Mouse (Mus musculus) heart, embryonic 12.5 days (tissue): ENCODE data around the gene Suco. TPM values are rescaled to one million over a fixed set of nuclear protein-coding genes. Genes with fewer than 3 reads are reported as not detected.

Experiments
- ATAC-seq: fragments of 200-750 bp; cut with Nextera tagmentation; 2 replicates; pipeline ENCODE4 v1.8.0; 2017; ENCODE audit warnings: moderate TSS enrichment, moderate library complexity; ENCODE audit not compliant: insufficient number of reproducible peaks, low FRiP score
- H3K27ac ChIP-seq: fragments of 300-500 bp; sonication (generic); 2 replicates; pipeline ENCODE4 v1.5.1; 2016; ENCODE audit warnings: mild to moderate bottlenecking, moderate library complexity; ENCODE audit not compliant: poor library complexity, severe bottlenecking
- H3K27me3 ChIP-seq: fragments of 300-500 bp; sonication (generic); replicated peaks from 2 replicates; pipeline ENCODE4 v1.6.1; 2016; ENCODE audit warnings: mild to moderate bottlenecking, moderate library complexity
- H3K36me3 ChIP-seq: fragments of 300-500 bp; sonication (generic); 2 replicates; pipeline ENCODE4 v1.6.1; 2016; ENCODE audit warnings: mild to moderate bottlenecking, moderate library complexity
- H3K4me1 ChIP-seq: fragments of 300-500 bp; sonication (generic); replicated peaks from 2 replicates; pipeline ENCODE4 v1.6.1; 2016; ENCODE audit warnings: mild to moderate bottlenecking
- H3K4me2 ChIP-seq: fragments of 300-500 bp; sonication (generic); 2 replicates; pipeline ENCODE4 v1.6.1; 2016; ENCODE audit warnings: mild to moderate bottlenecking, moderate library complexity
- H3K4me3 ChIP-seq: fragments of 300-500 bp; sonication (generic); 2 replicates; pipeline ENCODE4 v1.5.1; 2016; ENCODE audit warnings: mild to moderate bottlenecking
- H3K9ac ChIP-seq: fragments of 300-500 bp; sonication (generic); 2 replicates; pipeline ENCODE4 v1.6.1; 2016; ENCODE audit warnings: mild to moderate bottlenecking, moderate library complexity
- H3K9me3 ChIP-seq: fragments of 300-500 bp; sonication (generic); replicated peaks from 2 replicates; pipeline ENCODE4 v1.6.1; 2016; ENCODE audit warnings: mild to moderate bottlenecking, moderate library complexity
- WGBS: fragments of 180-500 bp; shearing (Covaris S2); methylation state at CpG from one replicate; pipeline ENCODE4 v1.1.7; 2016; 5-methylcytosine and 5-hydroxymethylcytosine counted together
- polyA plus RNA-seq: library from polyadenylated mRNA; unstranded; fragments of >200 nt; fragmentation: Nextera tagmentation; extraction: Ambion mirVana; gene quantifications from 2 replicates; pipeline ENCODE4 v1.2.1, GENCODE M21; 2016

Gene Suco
- polyA plus RNA-seq, 1 experiment from 2014 or later = 26.2 TPM

- Histone ChIP-seq H3K36me3 (no peaks in the 10 kb centered on the region), H3K4me2 (no peak overlapping the region), H3K27ac (no peak overlapping the region), H3K9ac (no peak overlapping the region), H3K9me3 (no peaks in the 10 kb centered on the region), H3K4me1 (no peaks in the 10 kb centered on the region), H3K27me3 (no peaks in the 10 kb centered on the region), H3K4me3 (no peak overlapping the region)
- no peak for ATAC-seq
- WGBS = 68% methylated on average over 2 of the region's 2 CpGs
These were observed 93.8 kb downstream of the Suco start for GRCm38 (mm10) chr1:161782725-161783124.

- no peak for ATAC-seq
- Histone ChIP-seq H3K4me2 (no peak overlapping the region), H3K9ac (no peak overlapping the region), H3K36me3 (no peaks in the 10 kb centered on the region), H3K27me3 (no peaks in the 10 kb centered on the region), H3K4me3 (no peak overlapping the region), H3K4me1 (no peaks in the 10 kb centered on the region), H3K27ac (no peak overlapping the region), H3K9me3 (no peaks in the 10 kb centered on the region)
- 83% methylated on average over 5 of the region's 5 CpGs for WGBS
These were observed 94.9 kb downstream of the Suco start for GRCm38 (mm10) chr1:161781594-161781993.

- H3K27me3 ChIP-seq = no peaks in the 10 kb centered on the region
- H3K27ac ChIP-seq = no peak overlapping the region
- ATAC-seq = no peak
- H3K9me3 ChIP-seq = no peaks in the 10 kb centered on the region
- H3K4me2 ChIP-seq = no peak overlapping the region
- no peaks in the 10 kb centered on the region for H3K36me3 ChIP-seq
- H3K4me3 ChIP-seq = no peak overlapping the region
- no peak overlapping the region for H3K9ac ChIP-seq
- H3K4me1 ChIP-seq = no peaks in the 10 kb centered on the region
These were observed 97.4 kb downstream of the Suco start for GRCm38 (mm10) chr1:161779057-161779456.

GRCm38 (mm10) chr1:161775151-161775550 is 101.3 kb downstream of the Suco start:
- H3K27me3 ChIP-seq = no peaks in the 10 kb centered on the region
- no peaks in the 10 kb centered on the region for H3K9me3 ChIP-seq
- no peak overlapping the region for H3K9ac ChIP-seq
- 76% methylated on average over 6 of the region's 6 CpGs for WGBS
- no peak overlapping the region for H3K27ac ChIP-seq
- no peak overlapping the region for H3K4me2 ChIP-seq
- no peak for ATAC-seq
- no peaks in the 10 kb centered on the region for H3K4me1 ChIP-seq
- H3K4me3 ChIP-seq = no peak overlapping the region
- no peaks in the 10 kb centered on the region for H3K36me3 ChIP-seq

GRCm38 (mm10) chr1:161771293-161771692 is 105.2 kb downstream of the Suco start:
- Histone ChIP-seq H3K27me3 (no peaks in the 10 kb centered on the region), H3K9me3 (no peaks in the 10 kb centered on the region), H3K4me1 (peaks cover 8% of the 10 kb centered on the region), H3K27ac (no peak overlapping the region), H3K4me2 (no peak overlapping the region), H3K9ac (no peak overlapping the region), H3K4me3 (no peak overlapping the region), H3K36me3 (no peaks in the 10 kb centered on the region)
- ATAC-seq = no peak
- WGBS = 41% methylated on average over 2 of the region's 2 CpGs

GRCm38 (mm10) chr1:161769329-161769728 is 107.2 kb downstream of the Suco start:
- Histone ChIP-seq H3K27me3 (no peaks in the 10 kb centered on the region), H3K4me2 (no peak overlapping the region), H3K4me3 (no peak overlapping the region), H3K27ac (no peak overlapping the region), H3K9ac (no peak overlapping the region), H3K4me1 (peaks cover 8% of the 10 kb centered on the region), H3K36me3 (no peaks in the 10 kb centered on the region), H3K9me3 (no peaks in the 10 kb centered on the region)
- 81% methylated on average over 1 of the region's 1 CpGs for WGBS
- ATAC-seq = no peak

- WGBS = 38% methylated on average over 12 of the region's 12 CpGs
- peak overlapping the region; percentile 13; the same call in 1 of the 2 replicates for H3K4me3 ChIP-seq
- ATAC-seq = peak; percentile 48; the same call in 1 of the 2 replicates
These were observed 109.4 kb downstream of the Suco start for GRCm38 (mm10) chr1:161767101-161767524.

GRCm38 (mm10) chr1:161766656-161767055 is 109.8 kb downstream of the Suco start:
- H3K4me1 ChIP-seq = peaks cover 8% of the 10 kb centered on the region
- H3K9me3 ChIP-seq = no peaks in the 10 kb centered on the region
- H3K9ac ChIP-seq = no peak overlapping the region
- 43% methylated on average over 5 of the region's 5 CpGs for WGBS
- ATAC-seq = peak; percentile 82
- 0 out of 2 replicates have a peak overlapping the region, but pooled peaks have one; percentile 13 for H3K4me3 ChIP-seq
- no peaks in the 10 kb centered on the region for H3K27me3 ChIP-seq
- H3K27ac ChIP-seq = no peak overlapping the region
- no peaks in the 10 kb centered on the region for H3K36me3 ChIP-seq
- H3K4me2 ChIP-seq = peak overlapping the region; percentile 54; the same call in 1 of the 2 replicates

More at GRCm38 (mm10) chr1:161767101-161767524, 109.4 kb downstream of the Suco start:
- no peak overlapping the region for H3K27ac ChIP-seq
- no peaks in the 10 kb centered on the region for H3K9me3 ChIP-seq
- no peak overlapping the region for H3K9ac ChIP-seq
- H3K36me3 ChIP-seq = no peaks in the 10 kb centered on the region
- H3K4me2 ChIP-seq = peak overlapping the region; percentile 54
- no peaks in the 10 kb centered on the region for H3K27me3 ChIP-seq
- H3K4me1 ChIP-seq = peaks cover 8% of the 10 kb centered on the region

Other genes with a start within 250 kb of the Suco start
- not detected in 2 replicates for gene Fasl, start 88.2 kb downstream of the Suco start, polyA plus RNA-seq
- 22.5 and 23.4 TPM in 2 replicates for gene Pigc, start 92.5 kb upstream of the Suco start, polyA plus RNA-seq
- not detected in 2 replicates for gene 4930558K02Rik, start 103.0 kb upstream of the Suco start, polyA plus RNA-seq